Mouse (Mus musculus) forebrain, postnatal 0 days (tissue): Measurements from ENCODE around the gene Prl3d3. TPM values are rescaled to one million over a fixed set of nuclear protein-coding genes. Genes with fewer than 3 reads are reported as not detected.
"Not testable (repeated sequence)": the region's sequence is repeated elsewhere in the genome, so short reads cannot be mapped to it uniquely, and the experiment has no call there.

Experiments
- ATAC-seq: fragments of 200-750 bp; cut with Nextera tagmentation; 2 replicates; pipeline ENCODE4 v1.8.0; 2017; ENCODE audit warnings: mild to moderate bottlenecking, moderate library complexity
- DNase-seq: peaks from one replicate; pipeline ENCODE4 v3.0.0-alpha.2; 2015
- H3K27ac ChIP-seq: fragments of 300-500 bp; sonication (generic); 2 replicates; pipeline ENCODE4 v1.5.1; 2014; ENCODE audit warnings: low read depth, mild to moderate bottlenecking, antibody characterized with exemption, low read length, moderate library complexity, mixed read lengths
- H3K27me3 ChIP-seq: fragments of 300-500 bp; sonication (generic); 2 replicates; pipeline ENCODE4 v1.6.1; 2014; ENCODE audit warnings: mild to moderate bottlenecking, low read length, mixed read lengths; ENCODE audit not compliant: insufficient read depth
- H3K36me3 ChIP-seq: fragments of 300-500 bp; sonication (generic); 2 replicates; pipeline ENCODE4 v1.6.1; 2014; ENCODE audit warnings: mild to moderate bottlenecking, moderate library complexity; ENCODE audit not compliant: insufficient read depth
- H3K4me1 ChIP-seq: fragments of 300-500 bp; sonication (generic); 2 replicates; pipeline ENCODE4 v1.6.1; 2014; ENCODE audit warnings: antibody characterized with exemption; ENCODE audit not compliant: insufficient read depth
- H3K4me2 ChIP-seq: fragments of 300-500 bp; sonication (generic); 2 replicates; pipeline ENCODE4 v1.6.1; 2014; ENCODE audit warnings: low read depth, mild to moderate bottlenecking, moderate library complexity
- H3K4me3 ChIP-seq: fragments of 300-500 bp; sonication (generic); 2 replicates; pipeline ENCODE4 v1.5.1; 2014; ENCODE audit warnings: low read depth, low read length, mixed read lengths
- H3K9ac ChIP-seq: fragments of 300-500 bp; sonication (generic); 2 replicates; pipeline ENCODE4 v1.6.1; 2014; ENCODE audit warnings: mild to moderate bottlenecking
- H3K9me3 ChIP-seq: fragments of 300-500 bp; sonication (generic); 2 replicates; pipeline ENCODE4 v1.6.1; 2016; ENCODE audit warnings: low read length
- CTCF ChIP-seq: sonication (generic); IDR thresholded peaks from 2 replicates; pipeline ENCODE4 v1.5.1; 2016; ENCODE audit warnings: antibody characterized with exemption, control low read depth, low read depth
- WGBS: fragments of 180-500 bp; shearing (Covaris S2); extraction: QIAGEN DNeasy Blood & Tissue Kit; methylation state at CpG from one replicate; pipeline ENCODE4 v1.1.7; 2014; 5-methylcytosine and 5-hydroxymethylcytosine counted together
- polyA plus RNA-seq: library from polyadenylated mRNA; unstranded; fragments of >200 nt; fragmentation: Nextera tagmentation; extraction: Ambion mirVana; gene quantifications from 2 replicates; pipeline ENCODE4 v1.2.1, GENCODE M21; 2015
- total RNA-seq: library from RNA; depleted of rRNA; stranded (reverse); fragments of >200 nt; gene quantifications from 2 replicates; pipeline ENCODE4 v1.2.3, GENCODE M21; 2014; rRNA removed

Prl3d3 gene
- total RNA-seq = not detected in 2 replicates
- polyA plus RNA-seq = not detected in 2 replicates

DNA sequence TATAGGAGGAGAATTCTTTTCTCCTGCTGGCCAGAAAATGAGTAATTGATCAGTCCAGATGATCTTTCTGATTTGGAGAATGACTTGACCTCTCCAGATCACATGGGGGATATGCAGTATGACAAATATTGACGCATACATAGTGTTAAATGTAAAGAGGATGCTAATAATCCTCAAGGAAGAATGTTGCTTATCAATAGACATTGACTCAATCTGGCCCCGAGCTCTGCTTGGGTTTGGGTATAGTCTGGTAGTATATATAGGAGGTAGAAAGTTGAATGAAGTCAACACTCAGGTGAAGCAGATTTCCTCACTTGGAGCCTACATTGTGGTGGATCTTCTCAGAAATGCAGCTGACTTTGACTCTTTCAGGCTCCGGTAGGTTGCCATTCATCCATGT, at the start of gene Prl3d3:
TSS of gene Prl3d3 (plus strand) at position 301 of the 400 bp plus-strand sequence.
- H3K27ac ChIP-seq, H3K36me3 ChIP-seq, H3K4me1 ChIP-seq, H3K27me3 ChIP-seq, ATAC-seq, H3K9me3 ChIP-seq, H3K9ac ChIP-seq, H3K4me2 ChIP-seq, H3K4me3 ChIP-seq, DNase-seq: not testable (repeated sequence)
- WGBS = 87% methylated on average over 2 of the region's 3 CpGs

DNA sequence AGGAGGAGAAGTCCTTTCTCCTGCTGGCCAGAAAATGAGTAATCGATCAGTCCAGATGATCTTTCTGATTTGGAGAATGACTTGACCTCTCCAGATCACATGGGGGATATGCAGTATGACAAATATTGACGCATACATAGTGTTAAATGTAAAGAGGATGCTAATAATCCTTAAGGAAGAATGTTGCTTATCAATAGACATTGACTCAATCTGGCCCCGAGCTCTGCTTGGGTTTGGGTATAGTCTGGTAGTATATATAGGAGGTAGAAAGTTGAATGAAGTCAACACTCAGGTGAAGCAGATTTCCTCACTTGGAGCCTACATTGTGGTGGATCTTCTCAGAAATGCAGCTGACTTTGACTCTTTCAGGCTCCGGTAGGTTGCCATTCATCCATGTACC, 35.2 kb upstream of the Prl3d3 start, which contains the start of gene Prl3d2:
TSS of gene Prl3d2 (plus strand) at position 301 of the 400 bp plus-strand sequence.
- ATAC-seq, H3K9me3 ChIP-seq, H3K4me1 ChIP-seq, H3K27me3 ChIP-seq, H3K4me2 ChIP-seq, H3K36me3 ChIP-seq, H3K9ac ChIP-seq, H3K27ac ChIP-seq, H3K4me3 ChIP-seq, DNase-seq: not testable (repeated sequence)
- WGBS = 100% methylated on average over 3 of the region's 4 CpGs

DNA sequence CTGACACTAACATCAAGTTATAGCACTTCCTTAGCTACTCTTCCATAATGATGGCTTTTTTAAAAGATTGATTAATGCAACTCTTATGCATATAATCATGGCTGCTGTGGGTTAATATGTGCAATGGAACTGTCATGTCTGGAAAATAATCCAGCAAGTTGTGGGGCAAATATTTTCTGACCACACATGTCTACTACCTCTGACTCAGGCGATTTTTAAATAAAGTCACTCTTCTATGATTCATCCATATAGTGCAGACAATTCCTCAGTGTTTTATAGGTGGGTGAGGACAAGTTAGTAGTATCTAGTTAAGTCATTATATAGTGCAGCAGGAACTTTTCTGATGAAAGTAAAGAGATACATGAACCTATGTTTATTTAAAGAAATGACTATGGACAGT, 8.3 kb upstream of the Prl3d3 start:
- ATAC-seq = no peak
- H3K4me1 ChIP-seq = no peaks in the 10 kb centered on the region
- TF ChIP-seq CTCF = no peak
- no peak overlapping the region for H3K9ac ChIP-seq
- no peaks in the 10 kb centered on the region for H3K9me3 ChIP-seq
- H3K36me3 ChIP-seq = no peaks in the 10 kb centered on the region
- no peak for DNase-seq
- no peak overlapping the region for H3K4me3 ChIP-seq
- no peaks in the 10 kb centered on the region for H3K27me3 ChIP-seq
- 69% methylated on average over 1 of the region's 1 CpGs for WGBS
- no peak overlapping the region for H3K27ac ChIP-seq
- H3K4me2 ChIP-seq = no peak overlapping the region

DNA sequence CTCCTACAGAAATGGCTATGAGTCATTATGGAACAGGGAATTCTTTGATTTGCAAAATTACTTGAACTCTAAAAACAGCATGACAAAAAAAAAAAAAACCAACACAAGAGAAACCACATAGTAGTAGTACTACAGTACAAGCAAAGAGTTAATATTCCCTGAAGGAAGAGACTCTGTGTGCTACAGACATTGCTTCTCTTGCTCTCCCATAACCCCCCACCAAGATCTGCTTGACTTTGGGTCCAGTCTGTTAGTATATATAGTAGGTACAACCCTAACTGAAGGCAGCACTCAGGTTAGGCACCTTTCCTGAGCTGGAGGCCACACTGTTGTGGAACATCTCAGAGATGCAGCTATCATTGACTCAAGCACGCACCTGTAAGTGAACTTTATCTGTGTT, 39.8 kb downstream of the Prl3d3 start, which contains the start of gene Prl3c1:
TSS of gene Prl3c1 (plus strand) at position 301 of the 400 bp plus-strand sequence.
- H3K9ac ChIP-seq = no peak within 1 kb of the TSS
- no peaks in the 10 kb centered on the region for H3K4me1 ChIP-seq
- ATAC-seq (no peak), DNase-seq (no peak)
- no peak for TF ChIP-seq CTCF
- no peak within 1 kb of the TSS for H3K4me3 ChIP-seq
- 81% methylated on average over 1 of the region's 1 CpGs for WGBS
- no peaks in the 10 kb centered on the region for H3K36me3 ChIP-seq
- H3K27ac ChIP-seq = no peak within 1 kb of the TSS
- no peaks in the 10 kb centered on the region for H3K27me3 ChIP-seq
- no peak within 1 kb of the TSS for H3K4me2 ChIP-seq
- H3K9me3 ChIP-seq = no peaks in the 10 kb centered on the region

Other genes starting within 250 kb of the Prl3d3 start
- not detected in 2 replicates for gene Prl, start 99.2 kb upstream of the Prl3d3 start, total RNA-seq
- gene Prl, start 99.2 kb upstream of the Prl3d3 start, polyA plus RNA-seq = not detected in 2 replicates
- not detected in 2 replicates for gene Prl3d1, start 62.6 kb upstream of the Prl3d3 start, total RNA-seq
- gene Prl3d1, start 62.6 kb upstream of the Prl3d3 start, polyA plus RNA-seq = not detected in 2 replicates
- not detected in 2 replicates for gene Prl3d2, start 35.1 kb upstream of the Prl3d3 start, total RNA-seq
- not detected in 2 replicates for gene Prl3d2, start 35.1 kb upstream of the Prl3d3 start, polyA plus RNA-seq
- not detected in 2 replicates for gene Prl3c1, start 39.9 kb downstream of the Prl3d3 start, total RNA-seq
- gene Prl3c1, start 39.9 kb downstream of the Prl3d3 start, polyA plus RNA-seq = not detected in 2 replicates
- not detected in 2 replicates for gene Prl3b1, start 85.1 kb downstream of the Prl3d3 start, total RNA-seq
- gene Prl3b1, start 85.1 kb downstream of the Prl3d3 start, polyA plus RNA-seq = not detected in 2 replicates
- gene Prl3a1, start 102.6 kb downstream of the Prl3d3 start, total RNA-seq = not detected in 2 replicates
- gene Prl3a1, start 102.6 kb downstream of the Prl3d3 start, polyA plus RNA-seq = not detected in 2 replicates
- gene Prl6a1, start 155.8 kb downstream of the Prl3d3 start, total RNA-seq = not detected in 2 replicates
- not detected in 2 replicates for gene Prl6a1, start 155.8 kb downstream of the Prl3d3 start, polyA plus RNA-seq
- gene Prl8a2, start 188.9 kb downstream of the Prl3d3 start, total RNA-seq = not detected in 2 replicates
- gene Prl8a2, start 188.9 kb downstream of the Prl3d3 start, polyA plus RNA-seq = not detected in 2 replicates
- not detected in 2 replicates for gene Prl2b1, start 234.1 kb downstream of the Prl3d3 start, total RNA-seq
- not detected in 2 replicates for gene Prl2b1, start 234.1 kb downstream of the Prl3d3 start, polyA plus RNA-seq